Mouse (Mus musculus): ENCODE measurements around the gene Letmd1. TPM values are rescaled to one million over a fixed set of nuclear protein-coding genes. Genes with fewer than 3 reads are reported as not detected.
A peak's percentile ranks its signal among the peaks of the same experiment; 100 is the strongest.

Letmd1 gene
- polyA plus RNA-seq, 1 experiment from 2014 or later = 51.9 TPM

DNA sequence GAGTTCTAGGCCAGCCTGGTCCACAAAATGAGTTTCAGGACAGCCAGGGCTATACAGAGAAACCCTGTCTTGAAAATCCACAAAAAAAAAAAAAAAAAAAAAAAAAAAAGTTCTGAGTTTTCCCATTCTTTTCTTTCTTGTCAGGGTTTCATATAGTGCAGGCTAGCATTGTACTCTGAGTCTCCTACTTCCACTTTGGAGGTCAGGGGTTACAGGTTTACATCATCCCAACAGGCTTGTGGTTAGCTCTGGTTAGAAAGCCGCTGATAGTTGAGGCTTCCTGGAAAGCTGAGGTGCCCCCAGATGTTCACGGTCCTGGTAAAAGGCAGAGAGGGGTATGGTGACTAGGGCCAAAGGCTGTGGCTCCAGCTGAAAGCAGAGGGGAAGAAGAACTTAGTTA, 21.9 kb upstream of the Letmd1 start:
- 89% methylated on average over 2 of the region's 2 CpGs for WGBS
- Histone ChIP-seq H3K9me3 (ENCODE audit: control insufficient read depth, low read length) (no peaks in the 10 kb centered on the region), H3K9ac (replicated peaks; ENCODE audit: low read length) (no peak overlapping the region), H3K27ac (replicated peaks; ENCODE audit: low read depth, low read length) (no peak overlapping the region), H3K27me3 (ENCODE audit: control insufficient read depth, insufficient read depth, low read length) (no peaks in the 10 kb centered on the region), H3K4me3 (replicated peaks; ENCODE audit: low read depth, low read length) (no peak overlapping the region), H3K4me1 (ENCODE audit: control insufficient read depth, insufficient read depth, low read length) (no peaks in the 10 kb centered on the region), H3K36me3 (ENCODE audit: control insufficient read depth, insufficient read depth, low read length) (no peaks in the 10 kb centered on the region), H3K4me2 (ENCODE audit: low read length) (no peak overlapping the region)
- no peak for DNase-seq
- ATAC-seq (ENCODE audit: low FRiP score, low TSS enrichment) = no peak

DNA sequence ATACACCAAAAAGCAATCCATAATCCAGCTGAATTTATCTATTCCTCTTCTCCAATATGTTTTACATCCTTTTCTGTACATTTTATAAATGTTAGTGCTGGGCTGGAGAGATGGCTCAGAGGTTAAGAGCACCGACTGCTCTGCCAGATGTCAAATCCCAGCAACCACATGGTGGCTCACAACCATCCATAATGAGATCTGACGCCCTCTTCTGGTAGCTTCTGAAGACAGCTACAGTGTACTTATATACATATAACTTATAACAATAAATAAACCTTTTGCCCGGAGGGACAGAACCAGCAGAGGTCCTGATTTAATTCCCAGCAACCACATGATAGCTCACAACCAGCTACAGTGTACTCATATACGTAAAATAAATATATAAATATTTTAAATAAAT, 20.3 kb upstream of the Letmd1 start:
- Histone ChIP-seq H3K4me1 (ENCODE audit: control insufficient read depth, insufficient read depth, low read length) (no peaks in the 10 kb centered on the region), H3K9ac (replicated peaks; ENCODE audit: low read length) (no peak overlapping the region), H3K36me3 (ENCODE audit: control insufficient read depth, insufficient read depth, low read length) (no peaks in the 10 kb centered on the region), H3K27ac (replicated peaks; ENCODE audit: low read depth, low read length) (no peak overlapping the region), H3K27me3 (ENCODE audit: control insufficient read depth, insufficient read depth, low read length) (no peaks in the 10 kb centered on the region), H3K9me3 (ENCODE audit: control insufficient read depth, low read length) (no peaks in the 10 kb centered on the region), H3K4me3 (replicated peaks; ENCODE audit: low read depth, low read length) (no peak overlapping the region), H3K4me2 (ENCODE audit: low read length) (no peak overlapping the region)
- WGBS = 74% methylated on average over 4 of the region's 4 CpGs
- DNase-seq (no peak), ATAC-seq (ENCODE audit: low FRiP score, low TSS enrichment) (no peak)

- H3K4me2 ChIP-seq (ENCODE audit: low read length) = no peak overlapping the region
- ATAC-seq (ENCODE audit: low FRiP score, low TSS enrichment) = no peak
- H3K36me3 ChIP-seq (ENCODE audit: control insufficient read depth, insufficient read depth, low read length) = no peaks in the 10 kb centered on the region
- no peaks in the 10 kb centered on the region for H3K27me3 ChIP-seq (ENCODE audit: control insufficient read depth, insufficient read depth, low read length)
- H3K9me3 ChIP-seq (ENCODE audit: control insufficient read depth, low read length) = no peaks in the 10 kb centered on the region
- no peaks in the 10 kb centered on the region for H3K4me1 ChIP-seq (ENCODE audit: control insufficient read depth, insufficient read depth, low read length)
- no peak overlapping the region for H3K4me3 ChIP-seq (replicated peaks; ENCODE audit: low read depth, low read length)
- DNase-seq = no peak
- 87% methylated on average over 3 of the region's 3 CpGs for WGBS
- no peak overlapping the region for H3K9ac ChIP-seq (replicated peaks; ENCODE audit: low read length)
- H3K27ac ChIP-seq (replicated peaks; ENCODE audit: low read depth, low read length) = no peak overlapping the region
Observed at GRCm38 (mm10) chr15:100449495-100449894, 19.3 kb upstream of the Letmd1 start.

- Histone ChIP-seq H3K4me2 (ENCODE audit: low read length) (no peak overlapping the region), H3K4me1 (ENCODE audit: control insufficient read depth, insufficient read depth, low read length) (no peaks in the 10 kb centered on the region), H3K27ac (replicated peaks; ENCODE audit: low read depth, low read length) (no peak overlapping the region), H3K4me3 (replicated peaks; ENCODE audit: low read depth, low read length) (no peak overlapping the region), H3K36me3 (ENCODE audit: control insufficient read depth, insufficient read depth, low read length) (no peaks in the 10 kb centered on the region), H3K27me3 (ENCODE audit: control insufficient read depth, insufficient read depth, low read length) (no peaks in the 10 kb centered on the region), H3K9me3 (ENCODE audit: control insufficient read depth, low read length) (no peaks in the 10 kb centered on the region), H3K9ac (replicated peaks; ENCODE audit: low read length) (no peak overlapping the region)
- ATAC-seq (ENCODE audit: low FRiP score, low TSS enrichment) (no peak), DNase-seq (peak; percentile 33)
- WGBS = 74% methylated on average over 16 of the region's 16 CpGs
Observed at GRCm38 (mm10) chr15:100451245-100451644, 17.6 kb upstream of the Letmd1 start.

GRCm38 (mm10) chr15:100452486-100452885, 16.3 kb upstream of the Letmd1 start:
- Histone ChIP-seq H3K9me3 (ENCODE audit: control insufficient read depth, low read length) (no peaks in the 10 kb centered on the region), H3K27ac (replicated peaks; ENCODE audit: low read depth, low read length) (no peak overlapping the region), H3K4me1 (ENCODE audit: control insufficient read depth, insufficient read depth, low read length) (no peaks in the 10 kb centered on the region), H3K27me3 (ENCODE audit: control insufficient read depth, insufficient read depth, low read length) (no peaks in the 10 kb centered on the region), H3K9ac (replicated peaks; ENCODE audit: low read length) (no peak overlapping the region), H3K4me2 (ENCODE audit: low read length) (no peak overlapping the region), H3K4me3 (replicated peaks; ENCODE audit: low read depth, low read length) (no peak overlapping the region), H3K36me3 (ENCODE audit: control insufficient read depth, insufficient read depth, low read length) (no peaks in the 10 kb centered on the region)
- 79% methylated on average over 11 of the region's 11 CpGs for WGBS
- DNase-seq (no peak), ATAC-seq (ENCODE audit: low FRiP score, low TSS enrichment) (no peak)

DNA sequence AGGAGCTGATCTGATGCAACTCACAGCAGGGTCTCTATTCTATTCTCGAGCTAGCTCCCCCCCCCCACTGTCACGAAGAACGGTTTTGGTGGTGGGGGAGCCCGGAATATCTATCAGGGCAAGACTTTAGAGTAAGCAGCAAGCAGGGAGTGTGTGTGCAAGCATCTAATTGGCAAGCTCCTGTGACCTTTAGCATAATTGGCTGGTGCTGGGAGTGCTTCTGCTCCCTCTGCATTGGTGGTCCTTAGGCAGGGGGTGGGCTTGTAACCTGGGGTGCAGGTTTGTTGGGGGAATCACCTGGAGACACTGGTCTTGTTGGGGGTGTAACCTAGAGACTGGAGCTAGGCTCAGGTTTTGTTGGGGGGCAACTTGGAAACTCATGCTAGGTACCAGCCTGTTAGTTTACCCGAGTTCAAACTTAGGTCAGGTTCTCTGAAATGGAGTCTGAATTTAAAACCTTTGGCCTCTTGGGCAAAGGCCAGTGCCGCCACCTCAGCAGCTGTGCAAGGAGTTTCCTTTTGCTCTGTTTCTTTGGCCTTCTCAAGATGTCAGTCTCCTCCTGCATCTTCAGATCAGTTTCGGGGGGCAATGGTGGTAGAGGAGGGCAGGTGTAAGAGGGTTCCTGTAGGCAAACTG, 12.3 kb upstream of the Letmd1 start:
- Histone ChIP-seq H3K4me3 (replicated peaks; ENCODE audit: low read depth, low read length) (no peak overlapping the region), H3K27ac (replicated peaks; ENCODE audit: low read depth, low read length) (no peak overlapping the region), H3K9ac (replicated peaks; ENCODE audit: low read length) (no peak overlapping the region), H3K27me3 (ENCODE audit: control insufficient read depth, insufficient read depth, low read length) (no peaks in the 10 kb centered on the region), H3K36me3 (ENCODE audit: control insufficient read depth, insufficient read depth, low read length) (no peaks in the 10 kb centered on the region), H3K9me3 (ENCODE audit: control insufficient read depth, low read length) (no peaks in the 10 kb centered on the region), H3K4me1 (ENCODE audit: control insufficient read depth, insufficient read depth, low read length) (no peaks in the 10 kb centered on the region), H3K4me2 (ENCODE audit: low read length) (no peak overlapping the region)
- no peak for DNase-seq
- WGBS = 62% methylated on average over 7 of the region's 7 CpGs
- no peak for ATAC-seq (ENCODE audit: low FRiP score, low TSS enrichment)

DNA sequence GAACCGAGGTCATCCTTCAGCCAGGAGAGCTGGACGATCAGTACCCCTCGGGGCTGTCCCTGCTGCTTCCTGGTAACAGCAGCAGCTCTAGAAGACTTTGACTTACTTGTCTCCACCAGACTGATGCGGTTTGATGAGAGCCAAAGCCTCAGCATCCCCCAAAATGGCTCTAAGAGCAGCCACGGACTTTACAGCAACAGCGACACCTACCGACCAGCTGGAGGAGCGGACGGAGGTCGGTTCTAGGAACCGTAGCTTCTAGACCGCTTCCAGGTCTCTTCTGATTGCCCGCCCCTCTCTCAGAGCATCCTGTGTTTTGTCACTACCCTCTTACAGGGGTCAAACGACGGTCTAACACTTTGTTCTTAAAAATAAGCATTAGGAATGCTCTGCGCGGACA, 11.5 kb upstream of the Letmd1 start:
- Histone ChIP-seq H3K9ac (replicated peaks; ENCODE audit: low read length) (no peak overlapping the region), H3K36me3 (ENCODE audit: control insufficient read depth, insufficient read depth, low read length) (no peaks in the 10 kb centered on the region), H3K27me3 (ENCODE audit: control insufficient read depth, insufficient read depth, low read length) (no peaks in the 10 kb centered on the region), H3K4me1 (ENCODE audit: control insufficient read depth, insufficient read depth, low read length) (no peaks in the 10 kb centered on the region), H3K27ac (replicated peaks; ENCODE audit: low read depth, low read length) (no peak overlapping the region), H3K9me3 (ENCODE audit: control insufficient read depth, low read length) (no peaks in the 10 kb centered on the region), H3K4me3 (replicated peaks; ENCODE audit: low read depth, low read length) (no peak overlapping the region), H3K4me2 (ENCODE audit: low read length) (no peak overlapping the region)
- peak; percentile 37; the same call in 1 of the 2 replicates for ATAC-seq (ENCODE audit: low FRiP score, low TSS enrichment)
- DNase-seq = peak; percentile 92
- 9% methylated on average over 17 of the region's 17 CpGs for WGBS

GRCm38 (mm10) chr15:100458055-100458454, 10.8 kb upstream of the Letmd1 start:
- Histone ChIP-seq H3K27ac (replicated peaks; ENCODE audit: low read depth, low read length) (no peak overlapping the region), H3K4me1 (ENCODE audit: control insufficient read depth, insufficient read depth, low read length) (no peaks in the 10 kb centered on the region), H3K9ac (replicated peaks; ENCODE audit: low read length) (no peak overlapping the region), H3K4me2 (ENCODE audit: low read length) (no peak overlapping the region), H3K4me3 (replicated peaks; ENCODE audit: low read depth, low read length) (no peak overlapping the region), H3K9me3 (ENCODE audit: control insufficient read depth, low read length) (no peaks in the 10 kb centered on the region), H3K36me3 (ENCODE audit: control insufficient read depth, insufficient read depth, low read length) (no peaks in the 10 kb centered on the region), H3K27me3 (ENCODE audit: control insufficient read depth, insufficient read depth, low read length) (no peaks in the 10 kb centered on the region)
- WGBS = 39% methylated on average over 10 of the region's 10 CpGs
- DNase-seq (peak; percentile 84), ATAC-seq (ENCODE audit: low FRiP score, low TSS enrichment) (no peak)

DNA sequence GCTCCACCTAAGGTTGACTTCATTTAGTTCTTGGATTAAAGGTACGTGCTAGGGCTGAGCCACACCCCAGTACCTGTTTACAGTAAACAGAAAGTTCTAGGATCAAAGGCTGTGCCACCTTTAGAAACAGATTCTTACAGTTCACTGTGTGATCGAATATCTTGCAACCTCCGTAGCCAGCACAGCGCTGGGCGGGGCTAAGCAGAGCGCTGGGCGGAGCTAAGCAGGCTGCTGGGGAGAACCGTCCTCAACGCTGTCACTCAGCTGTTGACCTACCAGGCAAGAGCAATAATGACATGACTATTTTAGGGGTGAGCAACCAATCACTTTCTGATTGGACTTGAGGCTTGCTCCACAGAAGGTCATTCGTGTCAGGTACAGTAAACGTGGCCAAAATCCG, 7.9 kb upstream of the Letmd1 start:
- peak; percentile 42 for DNase-seq
- H3K27me3 ChIP-seq (ENCODE audit: control insufficient read depth, insufficient read depth, low read length) = no peaks in the 10 kb centered on the region
- no peak overlapping the region for H3K4me3 ChIP-seq (replicated peaks; ENCODE audit: low read depth, low read length)
- WGBS = 14% methylated on average over 12 of the region's 12 CpGs
- H3K9ac ChIP-seq (replicated peaks; ENCODE audit: low read length) = no peak overlapping the region
- no peaks in the 10 kb centered on the region for H3K36me3 ChIP-seq (ENCODE audit: control insufficient read depth, insufficient read depth, low read length)
- ATAC-seq (ENCODE audit: low FRiP score, low TSS enrichment) = no peak
- H3K9me3 ChIP-seq (ENCODE audit: control insufficient read depth, low read length) = no peaks in the 10 kb centered on the region
- no peak overlapping the region for H3K27ac ChIP-seq (replicated peaks; ENCODE audit: low read depth, low read length)
- H3K4me2 ChIP-seq (ENCODE audit: low read length) = peak overlapping the region; percentile 9; the same call in 1 of the 2 replicates
- no peaks in the 10 kb centered on the region for H3K4me1 ChIP-seq (ENCODE audit: control insufficient read depth, insufficient read depth, low read length)
